Mouse (Mus musculus) testis, adult 2 months (tissue): ENCODE measurements around the gene Vmn1r4. TPM values are rescaled to one million over a fixed set of nuclear protein-coding genes. Genes with fewer than 3 reads are reported as not detected.

ENCODE experiments used
- H3K27ac ChIP-seq: fragments of 200-500 bp; 2 replicates; pipeline ENCODE4 v1.5.1; 2012; ENCODE audit warnings: low read depth, low read length; ENCODE audit not compliant: control insufficient read depth, insufficient read depth
- H3K27me3 ChIP-seq: fragments of 200-500 bp; 2 replicates; pipeline ENCODE4 v1.6.1; 2012; ENCODE audit warnings: mild to moderate bottlenecking, low read length, moderate library complexity; ENCODE audit not compliant: control insufficient read depth, insufficient read depth
- H3K36me3 ChIP-seq: fragments of 200-500 bp; 2 replicates; pipeline ENCODE4 v1.6.1; 2012; ENCODE audit warnings: mild to moderate bottlenecking, low read length; ENCODE audit not compliant: control insufficient read depth, insufficient read depth
- H3K4me1 ChIP-seq: fragments of 200-500 bp; 2 replicates; pipeline ENCODE4 v1.6.1; 2012; ENCODE audit warnings: low read length; ENCODE audit not compliant: control insufficient read depth, insufficient read depth
- H3K4me3 ChIP-seq: fragments of 200-500 bp; 2 replicates; pipeline ENCODE4 v1.5.1; 2012; ENCODE audit warnings: low read depth, mild to moderate bottlenecking, low read length, moderate library complexity, mixed read lengths; ENCODE audit not compliant: control insufficient read depth
- CTCF ChIP-seq: fragments of 200-500 bp; IDR thresholded peaks from 2 replicates; pipeline ENCODE4 v1.5.1; 2012; ENCODE audit warnings: low read depth, mild to moderate bottlenecking, inconsistent platforms, low read length, moderate library complexity; ENCODE audit not compliant: control insufficient read depth, insufficient read depth, insufficient replicate concordance
- POLR2A ChIP-seq: fragments of 200-500 bp; IDR thresholded peaks from 2 replicates; pipeline ENCODE4 v1.6.1; 2012; ENCODE audit warnings: low read depth, mild to moderate bottlenecking, inconsistent platforms, low read length, moderate library complexity; ENCODE audit not compliant: control insufficient read depth
- polyA plus RNA-seq: library from polyadenylated mRNA; depleted of rRNA; stranded (reverse); fragments of >200 nt; gene quantifications from 2 replicates; pipeline ENCODE4 v1.2.3, GENCODE M21; 2012

Gene Vmn1r4
- polyA plus RNA-seq, 1 experiment, result 0.90 TPM

DNA sequence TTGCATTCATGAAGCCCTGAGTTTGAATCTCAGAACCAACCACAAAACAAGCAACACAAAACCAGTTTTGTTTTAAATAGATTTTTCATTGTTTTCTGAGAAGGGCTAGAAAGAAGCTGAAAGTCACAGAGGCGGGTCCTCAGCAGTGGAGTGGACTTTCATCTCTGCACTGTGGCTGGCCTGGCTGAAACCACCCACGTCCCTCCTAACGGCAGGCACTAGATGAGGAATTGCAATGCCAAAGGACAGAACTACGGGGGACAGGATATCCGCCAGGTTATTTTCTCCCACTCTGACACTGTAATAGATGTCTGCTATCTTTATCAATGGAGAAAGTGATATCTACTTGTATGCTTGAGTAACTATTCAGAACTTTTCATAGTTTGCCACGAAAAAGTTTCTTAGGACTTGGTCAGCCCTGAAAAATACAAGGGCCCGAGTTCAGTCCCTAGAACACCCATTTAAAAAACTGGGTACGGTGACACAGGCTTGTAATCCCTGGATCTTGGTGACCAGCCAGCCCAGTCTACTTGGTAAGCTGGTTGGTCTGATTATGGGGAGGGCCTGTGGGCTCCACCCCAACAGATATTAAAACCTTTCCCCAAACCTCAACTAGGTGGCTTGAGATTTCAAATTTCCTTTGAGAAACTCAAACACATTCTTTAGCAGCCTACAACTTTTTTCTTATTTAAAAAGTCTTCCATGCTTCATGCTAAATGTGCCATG is 17.5 kb upstream of the Vmn1r4 start:
- Histone ChIP-seq H3K27me3 (no peaks in the 10 kb centered on the region), H3K36me3 (no peaks in the 10 kb centered on the region), H3K4me3 (no peak overlapping the region), H3K27ac (no peak overlapping the region), H3K4me1 (no peaks in the 10 kb centered on the region)
- TF ChIP-seq CTCF (no peak), POLR2A (no peak)

DNA sequence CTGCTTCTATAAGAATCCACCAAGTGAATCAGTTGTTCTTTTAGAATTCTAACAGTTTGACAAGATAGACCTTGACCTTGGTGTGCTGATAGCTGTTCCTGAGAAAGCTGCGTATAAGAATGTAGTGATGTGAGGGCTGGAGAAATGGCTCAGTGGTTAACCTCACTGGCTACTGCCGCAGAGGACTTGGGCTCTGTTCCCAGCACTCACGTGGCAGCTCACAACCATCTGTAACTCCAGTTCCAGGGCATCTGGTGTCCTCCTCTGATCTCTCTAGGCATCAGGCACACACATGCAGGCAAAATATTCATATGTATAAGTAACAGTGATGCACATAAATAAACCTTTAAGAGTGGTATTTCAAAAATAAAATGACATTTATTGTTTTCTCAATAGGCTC is 15.8 kb upstream of the Vmn1r4 start:
- no peak for TF ChIP-seq POLR2A
- TF ChIP-seq CTCF, result no peak
- Histone ChIP-seq H3K4me3 (no peak overlapping the region), H3K4me1 (no peaks in the 10 kb centered on the region), H3K27ac (no peak overlapping the region), H3K27me3 (no peaks in the 10 kb centered on the region), H3K36me3 (no peaks in the 10 kb centered on the region)

DNA sequence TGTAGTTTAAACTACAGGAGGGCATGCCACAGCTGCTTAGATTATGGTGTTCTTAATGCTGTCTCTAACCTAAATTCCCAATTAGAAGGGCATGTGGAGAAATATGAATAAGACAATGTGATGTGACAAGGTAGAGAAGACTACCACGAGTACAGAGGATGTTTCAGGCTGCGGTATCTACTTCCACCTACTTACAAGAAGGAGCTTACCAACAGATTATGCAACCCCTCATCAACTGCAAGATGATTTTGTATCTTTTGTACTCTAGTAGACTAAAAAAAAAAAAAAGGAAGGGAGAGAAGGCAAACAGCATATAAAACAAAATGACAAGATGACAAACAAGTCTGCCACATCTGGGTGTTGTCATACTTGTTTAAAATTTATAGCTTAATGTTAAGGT is 15.4 kb upstream of the Vmn1r4 start:
- H3K4me1 ChIP-seq, result no peaks in the 10 kb centered on the region
- TF ChIP-seq CTCF (no peak), POLR2A (no peak)

DNA sequence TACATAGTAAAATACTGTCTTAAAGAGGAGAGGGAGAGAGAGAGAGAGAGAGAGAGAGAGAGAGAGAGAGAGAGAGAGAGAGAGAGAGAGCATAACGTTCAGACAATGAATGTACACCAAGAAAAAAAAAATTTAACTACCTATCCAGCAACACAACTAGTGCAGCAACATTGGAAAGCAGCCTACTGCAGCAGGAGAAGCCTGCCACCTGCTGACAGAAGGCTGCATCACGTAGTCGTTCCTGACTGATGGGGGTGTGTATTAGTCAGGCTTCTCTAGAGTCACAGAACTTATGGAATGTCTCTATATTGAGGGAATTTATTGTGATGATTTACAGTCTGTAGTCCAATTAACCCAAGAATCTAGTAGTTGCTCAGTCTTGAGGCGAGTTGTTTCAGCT is 14.9 kb upstream of the Vmn1r4 start:
- Histone ChIP-seq H3K4me1 (no peaks in the 10 kb centered on the region), H3K36me3 (no peaks in the 10 kb centered on the region), H3K27ac (no peak overlapping the region), H3K4me3 (no peak overlapping the region), H3K27me3 (no peaks in the 10 kb centered on the region)
- TF ChIP-seq POLR2A (no peak), CTCF (peak; percentile 55; the same call in 1 of the 2 replicates)

More for the DNA sequence above, 15.4 kb upstream of the Vmn1r4 start:
- Histone ChIP-seq H3K4me3 (no peak overlapping the region), H3K27me3 (no peaks in the 10 kb centered on the region), H3K36me3 (no peaks in the 10 kb centered on the region), H3K27ac (no peak overlapping the region)

DNA sequence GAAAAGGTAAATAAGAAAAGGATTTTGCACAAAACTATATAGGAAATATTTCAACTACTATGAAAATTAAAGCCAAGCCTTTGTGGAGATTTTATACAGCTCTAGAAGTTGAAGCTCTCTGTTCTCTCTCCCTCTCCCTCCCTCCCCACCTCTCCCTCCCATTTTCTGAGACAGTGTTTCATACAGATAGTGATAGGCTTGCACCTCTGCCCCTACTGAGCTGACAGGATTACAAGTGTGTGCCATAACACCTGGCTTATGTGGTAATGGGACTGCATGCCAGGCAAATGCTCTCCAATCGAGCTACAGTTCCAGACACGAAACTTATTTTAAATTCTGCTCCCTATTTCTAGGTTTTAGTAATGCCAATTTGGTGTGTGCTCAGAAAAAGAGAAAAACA is 12.9 kb upstream of the Vmn1r4 start:
- TF ChIP-seq POLR2A (no peak), CTCF (no peak)

DNA sequence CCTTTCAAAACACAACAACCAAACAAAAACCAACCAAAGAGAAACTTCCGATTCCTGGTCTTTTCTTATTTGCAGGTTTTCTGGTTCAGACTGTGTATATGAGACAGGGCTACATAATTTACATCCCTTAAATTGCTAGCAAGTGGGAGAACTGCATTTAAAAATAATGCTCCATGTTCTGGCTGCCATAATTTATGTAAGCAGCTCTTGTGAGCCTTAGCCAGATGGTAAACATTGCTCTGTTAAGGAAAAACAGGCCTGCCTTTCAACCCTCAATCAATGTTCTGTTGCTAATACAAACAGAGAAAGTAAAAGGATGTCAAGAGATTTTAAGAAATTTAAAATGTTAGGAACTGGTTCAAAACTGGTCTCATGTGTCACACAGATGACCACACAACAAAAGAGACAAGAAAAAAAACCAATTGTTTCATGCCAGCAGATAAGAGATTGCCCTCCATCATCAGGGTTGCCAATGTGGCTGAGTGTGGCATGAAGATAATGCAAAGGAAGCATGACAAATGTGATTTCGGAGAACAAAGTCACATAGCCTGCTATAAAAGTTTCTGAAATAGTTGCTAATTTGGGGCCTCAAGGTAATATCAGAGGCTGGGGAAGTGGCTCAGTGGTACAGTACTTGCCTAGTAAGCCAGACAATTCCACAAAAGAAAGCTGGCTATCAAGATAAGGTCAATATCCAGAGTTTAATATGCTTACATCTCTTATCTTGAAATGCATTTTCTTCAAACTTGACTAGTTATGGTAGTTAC is 10.5 kb upstream of the Vmn1r4 start:
- Histone ChIP-seq H3K4me3 (no peak overlapping the region), H3K27me3 (no peaks in the 10 kb centered on the region), H3K36me3 (no peaks in the 10 kb centered on the region), H3K27ac (no peak overlapping the region), H3K4me1 (no peaks in the 10 kb centered on the region)
- TF ChIP-seq CTCF (no peak), POLR2A (no peak)

More for the DNA sequence above, 12.9 kb upstream of the Vmn1r4 start:
- Histone ChIP-seq H3K27ac (no peak overlapping the region), H3K4me1 (no peaks in the 10 kb centered on the region), H3K4me3 (no peak overlapping the region), H3K36me3 (no peaks in the 10 kb centered on the region), H3K27me3 (no peaks in the 10 kb centered on the region)

DNA sequence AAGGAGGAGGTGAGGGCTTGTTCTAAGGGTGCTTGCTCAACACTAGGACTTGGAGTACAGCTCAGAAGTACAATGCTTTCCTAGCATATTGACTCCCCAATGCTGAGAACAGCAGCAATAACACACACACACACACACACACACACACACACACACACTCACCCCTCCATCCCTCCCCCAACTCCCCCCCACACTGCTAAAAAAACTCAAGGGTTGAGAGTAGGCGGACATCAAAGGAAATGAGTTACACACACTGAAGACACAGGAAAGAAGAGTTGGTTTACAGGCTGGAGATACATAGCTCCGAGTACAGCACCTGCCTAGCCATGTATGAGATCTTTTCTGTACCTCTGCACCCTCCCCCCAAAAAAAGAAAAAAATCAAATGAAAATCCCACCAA is 7.5 kb upstream of the Vmn1r4 start:
- peak overlapping the region; percentile 47; the same call in 1 of the 2 replicates for H3K27ac ChIP-seq
- no peaks in the 10 kb centered on the region for H3K27me3 ChIP-seq
- H3K4me3 ChIP-seq, result no peak overlapping the region
- TF ChIP-seq CTCF, result no peak
- TF ChIP-seq POLR2A, result no peak
- no peaks in the 10 kb centered on the region for H3K36me3 ChIP-seq
- no peaks in the 10 kb centered on the region for H3K4me1 ChIP-seq
